Mouse (Mus musculus) CH12.LX (cell line): ENCODE results near the gene Degs2. TPM values are rescaled to one million over a fixed set of nuclear protein-coding genes. Genes with fewer than 3 reads are reported as not detected.

Experiments used
- DNase-seq: peaks from one replicate; pipeline ENCODE4 v3.0.0-alpha.2; 2013; ENCODE audit errors: extremely low read depth
- H3K27ac ChIP-seq: 2 replicates; pipeline ENCODE4 v1.5.1; 2012; ENCODE audit warnings: low read depth, mild to moderate bottlenecking, control low read depth, moderate library complexity; ENCODE audit not compliant: insufficient read depth
- H3K27me3 ChIP-seq: replicated peaks from 2 replicates; pipeline ENCODE3; 2012; ENCODE audit warnings: inconsistent platforms
- H3K36me3 ChIP-seq, 2 experiments: replicated peaks in 1 of 2; 2 replicates each; pipeline versions ENCODE3 to v1.6.1; 2012; ENCODE audit warnings: inconsistent platforms in 1 of 2, low read length in 1 of 2, mild to moderate bottlenecking in 1 of 2, mixed read lengths in 1 of 2, moderate library complexity in 1 of 2; ENCODE audit not compliant: control insufficient read depth in 1 of 2, insufficient read depth in 1 of 2
- H3K4me1 ChIP-seq, 2 experiments: 2 replicates each; pipeline ENCODE4 v1.6.1; 2012; ENCODE audit warnings: inconsistent platforms in 1 of 2, moderate library complexity in 1 of 2; ENCODE audit not compliant: insufficient read depth in 2 of 2, control insufficient read depth in 1 of 2
- H3K4me2 ChIP-seq: 2 replicates; pipeline ENCODE4 v1.6.1; 2012; ENCODE audit warnings: low read depth, mild to moderate bottlenecking, control low read depth; ENCODE audit not compliant: poor library complexity, insufficient read depth, severe bottlenecking
- H3K4me3 ChIP-seq, 3 experiments: fragments of 150-350 bp in 1 of 3; sonication (generic) in 1 of 3; replicated peaks in 1 of 3; 2 replicates each; pipeline versions ENCODE3 to v1.5.1; 2011 to 2012; ENCODE audit warnings: low read depth in 2 of 3, low read length in 2 of 3, mild to moderate bottlenecking in 2 of 3, moderate library complexity in 2 of 3, control low read depth in 1 of 3, improper control_type of control experiment in 1 of 3, inconsistent platforms in 1 of 3, mixed read lengths in 1 of 3; ENCODE audit not compliant: poor library complexity in 1 of 3
- H3K79me2 ChIP-seq: replicated peaks from 2 replicates; pipeline ENCODE4 v1.6.1; 2012; ENCODE audit warnings: mild to moderate bottlenecking, moderate library complexity; ENCODE audit not compliant: control insufficient read depth, poor library complexity, insufficient read depth, severe bottlenecking; ENCODE audit errors: extremely low read depth
- H3K9ac ChIP-seq: 2 replicates; pipeline ENCODE4 v1.6.1; 2012; ENCODE audit warnings: low read depth, mild to moderate bottlenecking, control low read depth, moderate library complexity; ENCODE audit not compliant: insufficient read depth
- H3K9me3 ChIP-seq: replicated peaks from 2 replicates; pipeline ENCODE3; 2012; ENCODE audit warnings: low read length, inconsistent platforms, mixed read lengths
- CHD1 ChIP-seq: IDR thresholded peaks from 2 replicates; pipeline ENCODE4 v1.6.1; 2012; ENCODE audit warnings: low read depth, low read length, improper control_type of control experiment, inconsistent platforms
- CHD2 ChIP-seq: IDR thresholded peaks from 2 replicates; pipeline ENCODE4 v1.6.1; 2011; ENCODE audit warnings: low read length, improper control_type of control experiment
- CTCF ChIP-seq, 2 experiments: IDR thresholded peaks in 1 of 2; conservative IDR thresholded peaks in 1 of 2; 2 replicates each; pipeline ENCODE4 v1.5.1; 2011 to 2012; ENCODE audit warnings: low read depth in 2 of 2, low read length in 2 of 2, improper control_type of control experiment in 1 of 2, inconsistent platforms in 1 of 2, mild to moderate bottlenecking in 1 of 2, moderate library complexity in 1 of 2
- E2F4 ChIP-seq: IDR thresholded peaks from 2 replicates; pipeline ENCODE4 v1.6.1; 2011; ENCODE audit warnings: low read depth, low read length, improper control_type of control experiment; ENCODE audit not compliant: insufficient replicate concordance
- GABPA ChIP-seq: IDR thresholded peaks from 2 replicates; pipeline ENCODE4 v1.6.1; 2012; ENCODE audit warnings: low read depth, low read length, improper control_type of control experiment, inconsistent platforms; ENCODE audit not compliant: insufficient replicate concordance
- IRF4 ChIP-seq: IDR thresholded peaks from 2 replicates; pipeline ENCODE4 v1.6.1; 2014; ENCODE audit warnings: low read depth, mild to moderate bottlenecking, inconsistent platforms, low read length, improper control_type of control experiment
- JUND ChIP-seq: conservative IDR thresholded peaks from 2 replicates; pipeline ENCODE4 v1.6.1; 2011; ENCODE audit warnings: low read depth, low read length, improper control_type of control experiment
- KAT2A ChIP-seq: IDR thresholded peaks from 2 replicates; pipeline ENCODE4 v1.6.1; 2012; ENCODE audit warnings: low read length, improper control_type of control experiment, inconsistent platforms; ENCODE audit not compliant: insufficient replicate concordance
- MAX ChIP-seq: IDR thresholded peaks from 2 replicates; pipeline ENCODE4 v1.6.1; 2011; ENCODE audit warnings: low read length, improper control_type of control experiment
- MAZ ChIP-seq: IDR thresholded peaks from 2 replicates; pipeline ENCODE4 v1.6.1; 2012; ENCODE audit warnings: low read depth, mild to moderate bottlenecking, inconsistent platforms, low read length, improper control_type of control experiment, moderate library complexity
- MEF2A ChIP-seq: IDR thresholded peaks from 2 replicates; pipeline ENCODE4 v1.6.1; 2014; ENCODE audit warnings: low read depth, mild to moderate bottlenecking, inconsistent platforms, low read length, improper control_type of control experiment, borderline replicate concordance
- MXI1 ChIP-seq: IDR thresholded peaks from 2 replicates; pipeline ENCODE4 v1.6.1; 2011; ENCODE audit warnings: mild to moderate bottlenecking, low read depth, low read length, improper control_type of control experiment
- MYC ChIP-seq: IDR thresholded peaks from 2 replicates; pipeline ENCODE4 v1.6.1; 2011; ENCODE audit warnings: low read depth, mild to moderate bottlenecking, improper control_type of control experiment, low read length
- PAX5 ChIP-seq: IDR thresholded peaks from 2 replicates; pipeline ENCODE4 v1.6.1; 2012; ENCODE audit warnings: low read length, inconsistent platforms, mixed read lengths
- POLR2AphosphoS2 ChIP-seq: IDR thresholded peaks from 2 replicates; pipeline ENCODE4 v1.6.1; 2011; ENCODE audit warnings: low read depth, low read length, improper control_type of control experiment
- RAD21 ChIP-seq: IDR thresholded peaks from 2 replicates; pipeline ENCODE4 v1.6.1; 2011; ENCODE audit warnings: low read depth, mild to moderate bottlenecking, low read length, improper control_type of control experiment, moderate library complexity
- RCOR1 ChIP-seq: conservative IDR thresholded peaks from 2 replicates; pipeline ENCODE4 v1.6.1; 2012; ENCODE audit warnings: low read depth, mild to moderate bottlenecking, inconsistent platforms, low read length, improper control_type of control experiment
- USF2 ChIP-seq: conservative IDR thresholded peaks from 2 replicates; pipeline ENCODE4 v1.6.1; 2011; ENCODE audit warnings: low read depth, low read length, improper control_type of control experiment
- ZKSCAN1 ChIP-seq: IDR thresholded peaks from 2 replicates; pipeline ENCODE4 v1.6.1; 2012; ENCODE audit warnings: low read depth, inconsistent platforms, low read length, improper control_type of control experiment, borderline replicate concordance
- ZMIZ1 ChIP-seq: IDR thresholded peaks from 2 replicates; pipeline ENCODE4 v1.6.1; 2012; ENCODE audit warnings: low read depth, mild to moderate bottlenecking, inconsistent platforms, low read length, improper control_type of control experiment
- dilution Hi-C: fragments of 300-500 bp; cut with MboI; formaldehyde crosslinking; loops from 2 replicates; pipeline ENCODE4 v1.14.3; 2020; ENCODE audit warnings: low sequenced_read_pairs; ENCODE audit not compliant: extremely low pct_unique_long_range_greater_than_20kb, extremely low pct_ligation_motif_present
- in situ Hi-C: fragments of 300-500 bp; cut with MboI; formaldehyde crosslinking; loops from 3 replicates; pipeline ENCODE4 v1.14.3; 2019; ENCODE audit warnings: low sequenced_read_pairs, low pct_ligation_motif_present, low pct_unique_long_range_greater_than_20kb, mixed read lengths
- polyA plus RNA-seq: library from polyadenylated mRNA; unstranded; fragments of >175 nt; gene quantifications from 2 replicates; pipeline ENCODE4 v1.2.1, GENCODE M21; 2012; ENCODE audit warnings: low read depth; ENCODE audit not compliant: insufficient read length
- total RNA-seq, 2 experiments: library from RNA; depleted of rRNA; stranded (reverse); fragments of 300-350 nt in 1 of 2; fragments of >200 nt in 1 of 2; gene quantifications; 2 replicates each; pipeline ENCODE4 v1.2.3; 2012 to 2014

Degs2 gene
- total and polyA plus RNA-seq, 3 experiments: not detected

GRCm38 (mm10) chr12:108637440-108637839 lies 64.7 kb downstream of the Degs2 start:
- Histone ChIP-seq H3K36me3 (peaks cover 0 to 7% of the 10 kb centered on the region in 2 experiments), H3K4me3 (no peak overlapping the region), H3K79me2 (no peaks in the 10 kb centered on the region), H3K9me3 (no peaks in the 10 kb centered on the region), H3K9ac (no peak overlapping the region), H3K27ac (no peak overlapping the region), H3K27me3 (no peaks in the 10 kb centered on the region), H3K4me1 (peaks cover 0 to 60% of the 10 kb centered on the region in 2 experiments; a peak in 2 of 4 replicates), H3K4me2 (no peak overlapping the region)
- in situ Hi-C loops: no loop called here
- DNase-seq: no peak
- dilution Hi-C loops: no loop called here
- TF ChIP-seq ZMIZ1 (no peak), MAX (no peak), MAZ (no peak), CHD1 (no peak), JUND (no peak), IRF4 (no peak), KAT2A (no peak), ZKSCAN1 (no peak), CHD2 (no peak), RCOR1 (no peak), CTCF (conservative IDR thresholded peaks at IDR 0.05 in 1 of 2, IDR thresholded peaks at IDR 0.05 in 1 of 2; ENCODE audit: low read depth in 2 of 2, low read length in 2 of 2) (no peak), MEF2A (no peak), GABPA (no peak), RAD21 (no peak), E2F4 (no peak), POLR2AphosphoS2 (no peak), USF2 (no peak), MXI1 (no peak)

- Histone ChIP-seq H3K27ac (no peak overlapping the region), H3K9ac (no peak overlapping the region), H3K4me1 (peaks cover 0 to 53% of the 10 kb centered on the region in 2 experiments; a peak in 2 of 4 replicates), H3K27me3 (no peaks in the 10 kb centered on the region), H3K36me3 (peaks cover 0 to 7% of the 10 kb centered on the region in 2 experiments), H3K4me2 (no peak overlapping the region), H3K79me2 (no peaks in the 10 kb centered on the region), H3K4me3 (peak overlapping the region in 1 of 3 experiments; percentile 46), H3K9me3 (no peaks in the 10 kb centered on the region)
- in situ Hi-C loops (no loop called here), dilution Hi-C loops (no loop called here)
- DNase-seq: peak; percentile 41
- TF ChIP-seq PAX5 (no peak), RAD21 (no peak), MAX (no peak), MYC (no peak), CHD2 (no peak), MAZ (no peak)
Measured at GRCm38 (mm10) chr12:108635501-108635900, 66.6 kb downstream of the Degs2 start.
